Mouse (Mus musculus) intestine, postnatal 0 days (tissue): ENCODE data around the gene Arf6. TPM values are rescaled to one million over a fixed set of nuclear protein-coding genes. Genes with fewer than 3 reads are reported as not detected.

Experiments
- ATAC-seq: fragments of 200-750 bp; cut with Nextera tagmentation; 2 replicates; pipeline ENCODE4 v1.8.0; 2017; ENCODE audit warnings: mild to moderate bottlenecking, moderate TSS enrichment, moderate library complexity
- H3K27ac ChIP-seq: fragments of 300-500 bp; sonication (generic); 2 replicates; pipeline ENCODE4 v1.5.1; 2014; ENCODE audit warnings: mild to moderate bottlenecking, low read depth, low read length, moderate library complexity
- H3K27me3 ChIP-seq: fragments of 300-500 bp; sonication (generic); replicated peaks from 2 replicates; pipeline ENCODE4 v1.6.1; 2014; ENCODE audit warnings: low read length, mixed read lengths; ENCODE audit not compliant: control insufficient read depth, insufficient read depth
- H3K36me3 ChIP-seq: fragments of 300-500 bp; sonication (generic); 2 replicates; pipeline ENCODE4 v1.6.1; 2014; ENCODE audit warnings: mild to moderate bottlenecking, moderate library complexity; ENCODE audit not compliant: control insufficient read depth, insufficient read depth
- H3K4me1 ChIP-seq: fragments of 300-500 bp; sonication (generic); replicated peaks from 2 replicates; pipeline ENCODE4 v1.6.1; 2014; ENCODE audit warnings: antibody characterized with exemption, low read length, mixed read lengths; ENCODE audit not compliant: control insufficient read depth, insufficient read depth
- H3K4me2 ChIP-seq: fragments of 300-500 bp; sonication (generic); replicated peaks from 2 replicates; pipeline ENCODE4 v1.6.1; 2014; ENCODE audit warnings: low read depth, mild to moderate bottlenecking, moderate library complexity
- H3K4me3 ChIP-seq: fragments of 300-500 bp; sonication (generic); 2 replicates; pipeline ENCODE4 v1.5.1; 2014; ENCODE audit warnings: low read depth, low read length
- H3K9ac ChIP-seq: fragments of 300-500 bp; sonication (generic); 2 replicates; pipeline ENCODE4 v1.6.1; 2014; ENCODE audit warnings: mild to moderate bottlenecking, low read depth, low read length
- H3K9me3 ChIP-seq: fragments of 300-500 bp; sonication (generic); 2 replicates; pipeline ENCODE4 v1.6.1; 2016; ENCODE audit warnings: mixed run types; ENCODE audit not compliant: control insufficient read depth
- CTCF ChIP-seq: sonication (generic); IDR thresholded peaks from 2 replicates; pipeline ENCODE4 v1.5.1; 2016; ENCODE audit warnings: low read depth, mild to moderate bottlenecking, control low read depth, antibody characterized with exemption, moderate library complexity
- WGBS: fragments of 180-500 bp; shearing (Covaris S2); extraction: QIAGEN DNeasy Blood & Tissue Kit; methylation state at CpG from one replicate; pipeline ENCODE4 v1.1.7; 2014; 5-methylcytosine and 5-hydroxymethylcytosine counted together
- microRNA-seq: library from miRNA; unstranded; fragments of <30 nt; microRNA quantifications from one replicate; pipeline ENCODE4, GENCODE M21; 2016
- polyA plus RNA-seq: library from polyadenylated mRNA; unstranded; fragments of >200 nt; fragmentation: Nextera tagmentation; extraction: Ambion mirVana; gene quantifications from 2 replicates; pipeline ENCODE4 v1.2.1, GENCODE M21; 2015

Gene Arf6
- polyA plus RNA-seq, 1 experiment from 2014 or later, result 86.3 TPM

DNA sequence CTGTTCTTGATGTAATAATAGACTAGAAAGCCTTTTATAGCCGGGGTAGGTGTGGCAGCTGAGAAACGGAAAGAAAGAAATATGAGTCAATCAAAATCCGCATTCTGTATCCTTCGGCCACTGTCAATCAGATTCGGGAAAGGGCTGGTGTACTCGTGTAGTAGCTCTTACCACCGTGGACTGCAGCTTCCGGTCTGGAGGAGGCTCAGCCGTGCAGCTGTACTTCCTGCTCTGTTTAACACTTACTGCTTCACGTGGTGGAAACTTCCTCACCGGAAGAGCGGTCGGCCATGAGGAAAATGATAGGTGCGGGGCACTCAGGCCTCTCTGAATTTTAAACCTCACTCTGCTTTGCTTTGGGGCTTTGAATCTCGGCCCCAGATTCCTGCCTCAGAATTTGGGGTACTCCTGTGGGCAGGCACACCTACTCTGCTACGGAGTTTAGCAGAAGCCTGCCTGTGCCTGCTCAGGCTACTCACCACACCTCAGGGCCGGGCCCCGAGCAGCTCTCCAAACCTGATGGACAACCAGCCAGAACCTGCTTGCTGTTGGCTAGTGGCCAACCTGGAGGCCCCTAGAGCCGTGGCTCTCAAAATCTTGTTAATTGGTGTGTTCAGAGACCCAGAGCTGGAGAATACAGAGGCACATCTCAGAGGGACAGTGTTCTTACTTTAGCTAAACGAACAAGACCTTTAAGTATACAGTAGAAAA is 51.0 kb downstream of the Arf6 start:
- 68% methylated on average over 20 of the region's 20 CpGs for WGBS

More for the DNA sequence above, 51.0 kb downstream of the Arf6 start:
- Histone ChIP-seq H3K27me3 (no peaks in the 10 kb centered on the region), H3K9ac (no peak overlapping the region), H3K9me3 (no peaks in the 10 kb centered on the region), H3K4me1 (no peaks in the 10 kb centered on the region), H3K4me2 (no peak overlapping the region; the same call in 1 of the 2 replicates), H3K36me3 (no peaks in the 10 kb centered on the region), H3K4me3 (no peak overlapping the region), H3K27ac (no peak overlapping the region)
- no peak for TF ChIP-seq CTCF
- peak; percentile 43; the same call in 1 of the 2 replicates for ATAC-seq

Small RNA genes within 50 kb of the gene (microRNA-seq; reads per million reads assigned to microRNA genes)
- gene Gm47299, result not detected
- gene Gm47305, result not detected

Other genes with a start within 250 kb of the Arf6 start
- 1,572 and 1,602 TPM in 2 replicates for gene Rps29, start 213.0 kb upstream of the Arf6 start, polyA plus RNA-seq
- gene Lrr1, start 203.3 kb upstream of the Arf6 start, polyA plus RNA-seq, result 3.5 and 5.5 TPM in 2 replicates
- gene Rpl36al, start 188.1 kb upstream of the Arf6 start, polyA plus RNA-seq, result 628 and 634 TPM in 2 replicates
- gene Mgat2, start 188.0 kb upstream of the Arf6 start, polyA plus RNA-seq, result 41.5 and 46.9 TPM in 2 replicates
- gene Gm49383, start 175.0 kb upstream of the Arf6 start, polyA plus RNA-seq, result 9.9 and 10.2 TPM in 2 replicates
- 2.9 and 3.4 TPM in 2 replicates for gene Dnaaf2, start 173.7 kb upstream of the Arf6 start, polyA plus RNA-seq
- 9.1 and 9.5 TPM in 2 replicates for gene Gm49384, start 167.9 kb upstream of the Arf6 start, polyA plus RNA-seq
- gene Pole2, start 144.0 kb upstream of the Arf6 start, polyA plus RNA-seq, result 5.4 and 6.7 TPM in 2 replicates
- 8.1 and 8.3 TPM in 2 replicates for gene Klhdc1, start 131.0 kb upstream of the Arf6 start, polyA plus RNA-seq
- gene Klhdc2, start 75.5 kb upstream of the Arf6 start, polyA plus RNA-seq, result 67.7 and 70.3 TPM in 2 replicates
- 41.9 and 45.3 TPM in 2 replicates for gene Nemf, start 15.0 kb upstream of the Arf6 start, polyA plus RNA-seq
- gene Gm9887, start 308 bp downstream of the Arf6 start, polyA plus RNA-seq, result 1.9 and 2.4 TPM in 2 replicates
- 17.5 and 19.4 TPM in 2 replicates for gene Vcpkmt, start 210.9 kb downstream of the Arf6 start, polyA plus RNA-seq